ENCODE assay signal across 17 mouse cellular contexts in genomic region chr3:82359036-82359435, GRCm38 (mm10). TPM values are rescaled to one million over a fixed set of nuclear protein-coding genes. Genes with fewer than 3 reads are reported as not detected.
A peak's percentile ranks its signal among the peaks of the same experiment; 100 is the strongest.
DNase-seq lines count a peak whose midpoint lies in the region; ATAC-seq and TF ChIP-seq lines count a peak whose summit lies in the region.
"Had no signal": no experiment of that assay in that cellular context is flagged by ENCODE, and none has a peak within 500 bp of the region (broad histone marks: within the 10 kb centered on the region; RNA-seq: fewer than 3 reads in every experiment).

No protein-coding gene starts in this region.

- no peaks in the 10 kb centered on the region for H3K27me3 ChIP-seq in embryonic facial prominence, embryonic 13.5 days
- no peaks in the 10 kb centered on the region for H3K27me3 ChIP-seq in hindbrain, embryonic 15.5 days
- H3K27me3 ChIP-seq in neural tube, embryonic 13.5 days: no peaks in the 10 kb centered on the region
- no peaks in the 10 kb centered on the region for H3K27me3 ChIP-seq in liver, postnatal 0 days (ENCODE audit: insufficient read depth, low read length)
- H3K27me3 ChIP-seq in heart, embryonic 12.5 days (replicated peaks): no peaks in the 10 kb centered on the region
- H3K27me3 ChIP-seq: CH12.LX had no signal

- H3K4me2 ChIP-seq in embryonic facial prominence, embryonic 13.5 days: peak overlapping the region; percentile 73
- peak overlapping the region; percentile 53 for H3K4me2 ChIP-seq in hindbrain, embryonic 15.5 days
- H3K4me2 ChIP-seq in neural tube, embryonic 13.5 days: peak overlapping the region; percentile 66
- H3K4me2 ChIP-seq in liver, postnatal 0 days (ENCODE audit: low read depth, low read length): no peak overlapping the region
- H3K4me2 ChIP-seq in heart, embryonic 12.5 days: no peak overlapping the region

- DNase-seq in left cerebral cortex, adult 2 months (ENCODE audit: extremely low spot score in 1 of 2, low spot score in 2 of 2): no peak
- DNase-seq in left cerebral cortex, adult 11 months (ENCODE audit: low spot score): no peak
- DNase-seq in lung, postnatal 25 days (ENCODE audit: low spot score): no peak
- DNase-seq in liver, postnatal 0 days: no peak
- DNase-seq: adrenal gland, postnatal 10 days; cerebellum, postnatal 10 days; gastrocnemius, postnatal 25 days; kidney, adult 2 months; retina, postnatal 1 day; spleen, adult 18-20 months had no signal

- ATAC-seq in embryonic facial prominence, embryonic 13.5 days (ENCODE audit: insufficient number of reproducible peaks, insufficient read depth, low FRiP score, low TSS enrichment, low read depth): no peak
- no peak for ATAC-seq in hindbrain, embryonic 15.5 days (ENCODE audit: low FRiP score, low read depth)
- no peak for ATAC-seq in neural tube, embryonic 13.5 days (ENCODE audit: low read depth)
- no peak for ATAC-seq in liver, postnatal 0 days
- no peak for ATAC-seq in heart, embryonic 12.5 days (ENCODE audit: insufficient number of reproducible peaks, low FRiP score)

- TF ChIP-seq EP300 in liver, postnatal 0 days (IDR thresholded peaks at IDR 0.05; ENCODE audit: low read depth): no peak

- H3K4me3 ChIP-seq in left cerebral cortex, adult 2 months: peak overlapping the region; percentile 88
- no peak overlapping the region for H3K4me3 ChIP-seq in embryonic facial prominence, embryonic 13.5 days
- H3K4me3 ChIP-seq in hindbrain, embryonic 15.5 days: peak overlapping the region; percentile 79
- peak overlapping the region; percentile 88; the same call in 1 of the 2 replicates for H3K4me3 ChIP-seq in neural tube, embryonic 13.5 days
- no peak overlapping the region for H3K4me3 ChIP-seq in liver, postnatal 0 days (ENCODE audit: low read depth, low read length)
- H3K4me3 ChIP-seq in heart, embryonic 12.5 days: no peak overlapping the region

- 69% methylated on average over 8 of the region's 8 CpGs for WGBS in embryonic facial prominence, embryonic 13.5 days
- 90% methylated on average over 8 of the region's 8 CpGs for WGBS in hindbrain, embryonic 15.5 days
- WGBS in neural tube, embryonic 13.5 days: 91% methylated on average over 8 of the region's 8 CpGs
- 72% methylated on average over 8 of the region's 8 CpGs for WGBS in liver, postnatal 0 days (ENCODE audit: insufficient replicate concordance)
- 81% methylated on average over 8 of the region's 8 CpGs for WGBS in heart, embryonic 12.5 days

- H3K36me3 ChIP-seq in embryonic facial prominence, embryonic 13.5 days: peaks cover 5% of the 10 kb centered on the region; the same call in 1 of the 2 replicates
- peaks cover 7% of the 10 kb centered on the region for H3K36me3 ChIP-seq in hindbrain, embryonic 15.5 days
- H3K36me3 ChIP-seq in neural tube, embryonic 13.5 days: peaks cover 25% of the 10 kb centered on the region
- no peaks in the 10 kb centered on the region for H3K36me3 ChIP-seq in liver, postnatal 0 days (replicated peaks; ENCODE audit: insufficient read depth, low read length)
- H3K36me3 ChIP-seq in heart, embryonic 12.5 days: peaks cover 11% of the 10 kb centered on the region

- H3K27ac ChIP-seq in left cerebral cortex, adult 2 months: no peak overlapping the region
- no peak overlapping the region for H3K27ac ChIP-seq in embryonic facial prominence, embryonic 13.5 days
- no peak overlapping the region for H3K27ac ChIP-seq in hindbrain, embryonic 15.5 days (replicated peaks)
- no peak overlapping the region for H3K27ac ChIP-seq in neural tube, embryonic 13.5 days (replicated peaks)
- H3K27ac ChIP-seq in liver, postnatal 0 days (ENCODE audit: low read depth): no peak overlapping the region
- H3K27ac ChIP-seq in heart, embryonic 12.5 days (ENCODE audit: poor library complexity, severe bottlenecking): no peak overlapping the region
- H3K27ac ChIP-seq: liver, embryonic 14.5 days had no signal

- peaks cover 7% of the 10 kb centered on the region for H3K4me1 ChIP-seq in embryonic facial prominence, embryonic 13.5 days
- peaks cover 9% of the 10 kb centered on the region for H3K4me1 ChIP-seq in hindbrain, embryonic 15.5 days (replicated peaks)
- H3K4me1 ChIP-seq in neural tube, embryonic 13.5 days (replicated peaks): peaks cover 12% of the 10 kb centered on the region
- H3K4me1 ChIP-seq in liver, postnatal 0 days (ENCODE audit: insufficient read depth): peaks cover 8% of the 10 kb centered on the region; the same call in 1 of the 2 replicates
- H3K4me1 ChIP-seq in heart, embryonic 12.5 days (replicated peaks): no peaks in the 10 kb centered on the region

- H3K9ac ChIP-seq in embryonic facial prominence, embryonic 13.5 days: no peak overlapping the region
- H3K9ac ChIP-seq in hindbrain, embryonic 15.5 days: 0 out of 2 replicates have a peak overlapping the region, but pooled peaks have one; percentile 71
- H3K9ac ChIP-seq in neural tube, embryonic 13.5 days: peak overlapping the region; percentile 79; the same call in 1 of the 2 replicates
- no peak overlapping the region for H3K9ac ChIP-seq in liver, postnatal 0 days (replicated peaks)
- H3K9ac ChIP-seq in heart, embryonic 12.5 days: no peak overlapping the region
- H3K9ac ChIP-seq: liver, embryonic 14.5 days had no signal

- intact Hi-C loops in left cerebral cortex, adult 2 months (cut with DNase I): no loop called here

- no peaks in the 10 kb centered on the region for H3K9me3 ChIP-seq in embryonic facial prominence, embryonic 13.5 days
- no peaks in the 10 kb centered on the region for H3K9me3 ChIP-seq in hindbrain, embryonic 15.5 days
- H3K9me3 ChIP-seq in neural tube, embryonic 13.5 days: no peaks in the 10 kb centered on the region
- no peaks in the 10 kb centered on the region for H3K9me3 ChIP-seq in liver, postnatal 0 days (ENCODE audit: low read length)
- H3K9me3 ChIP-seq in heart, embryonic 12.5 days (replicated peaks): no peaks in the 10 kb centered on the region

- no peak for TF ChIP-seq CTCF in left cerebral cortex, adult 2 months (IDR thresholded peaks at IDR 0.05)
- TF ChIP-seq CTCF in liver, postnatal 0 days (IDR thresholded peaks at IDR 0.05; ENCODE audit: low read depth): no peak

RNA-seq across cellular contexts. Expression of gene Map9, which starts 1.2 kb away (rescaled TPM):
- total RNA-seq in left cerebral cortex, adult 2 months (2021): 10 to 100 TPM; 94.8 TPM
- 8.9 and 11.6 TPM in 2 replicates for polyA plus RNA-seq in embryonic facial prominence, embryonic 13.5 days (2015; fragmentation: Nextera tagmentation; extraction: Ambion mirVana)
- polyA plus RNA-seq in hindbrain, embryonic 15.5 days (2015; fragmentation: Nextera tagmentation; extraction: Ambion mirVana): 92.1 and 95.5 TPM in 2 replicates
- polyA plus RNA-seq in neural tube, embryonic 13.5 days (2015; fragmentation: Nextera tagmentation; extraction: Ambion mirVana): 32.1 and 37.5 TPM in 2 replicates
- 0.05 and 0.18 TPM in 2 replicates for polyA plus RNA-seq in liver, postnatal 0 days (2015; fragmentation: Nextera tagmentation; extraction: Ambion mirVana)
- polyA plus RNA-seq in heart, embryonic 12.5 days (2016; fragmentation: Nextera tagmentation; extraction: Ambion mirVana): 5.7 and 7.0 TPM in 2 replicates
- total RNA-seq: CH12.LX had no signal
- polyA plus RNA-seq: erythroblast, embryonic 14.5 days had no signal

Comparison
In these comparisons a context has a peak if more than half of its experiments do, and no peak if none do; other contexts are left out.
1. H3K4me3 ChIP-seq: peak in left cerebral cortex, adult 2 months (single experiment), hindbrain, embryonic 15.5 days (single experiment) and neural tube, embryonic 13.5 days (single experiment); none in embryonic facial prominence, embryonic 13.5 days (single experiment), liver, postnatal 0 days (single experiment) and heart, embryonic 12.5 days (single experiment).
2. H3K4me2 ChIP-seq: peak in embryonic facial prominence, embryonic 13.5 days (single experiment), hindbrain, embryonic 15.5 days (single experiment) and neural tube, embryonic 13.5 days (single experiment); none in liver, postnatal 0 days (single experiment) and heart, embryonic 12.5 days (single experiment).
3. H3K9ac ChIP-seq: peak in hindbrain, embryonic 15.5 days (single experiment) and neural tube, embryonic 13.5 days (single experiment); none in embryonic facial prominence, embryonic 13.5 days (single experiment), liver, postnatal 0 days (single experiment) and heart, embryonic 12.5 days (single experiment).